ENCODE assay signal across 21 mouse cellular contexts in genomic region chr17:66750481-66751206, GRCm38 (mm10).
DNase-seq lines count a peak whose midpoint lies in the region; ATAC-seq and TF ChIP-seq lines count a peak whose summit lies in the region.
"Had no signal": no experiment of that assay in that cellular context is flagged by ENCODE, and none has a peak within 500 bp of the region (broad histone marks: within the 10 kb centered on the region; RNA-seq: fewer than 3 reads in every experiment).

No protein-coding gene starts in this region.

- H3K79me3 ChIP-seq in C2C12 (ENCODE audit: low read depth) = no peaks in the 10 kb centered on the region

- H3K27ac ChIP-seq in intestine, embryonic 14.5 days (ENCODE audit: low read depth) = no peak overlapping the region
- no peak overlapping the region for H3K27ac ChIP-seq in intestine, postnatal 0 days (ENCODE audit: low read depth, low read length)
- peak overlapping the region; percentile 74 for H3K27ac ChIP-seq in embryonic fibroblast, embryonic 13.5 days (ENCODE audit: insufficient read depth, low read length)
- H3K27ac ChIP-seq: embryonic facial prominence, embryonic 15.5 days; forebrain, embryonic 13.5 days; hindbrain, embryonic 10.5 days; hindbrain, embryonic 14.5 days had no signal

- TF ChIP-seq CTCF in intestine, postnatal 0 days (IDR thresholded peaks at IDR 0.05; ENCODE audit: low read depth) = no peak
- no peak for TF ChIP-seq CTCF in C2C12 (IDR thresholded peaks at IDR 0.05; ENCODE audit: control insufficient read depth, insufficient read depth, insufficient read length)
- no peak for TF ChIP-seq CTCF in embryonic fibroblast, embryonic 13.5 days (IDR thresholded peaks at IDR 0.05; ENCODE audit: borderline replicate concordance, insufficient read depth, low read length)

- H3K27me3 ChIP-seq in intestine, embryonic 14.5 days (replicated peaks; ENCODE audit: control insufficient read depth, insufficient read depth, low read length) = no peaks in the 10 kb centered on the region
- no peaks in the 10 kb centered on the region for H3K27me3 ChIP-seq in intestine, postnatal 0 days (replicated peaks; ENCODE audit: control insufficient read depth, insufficient read depth, low read length)
- no peaks in the 10 kb centered on the region for H3K27me3 ChIP-seq in C2C12 (ENCODE audit: control insufficient read depth, insufficient read depth, insufficient read length)
- H3K27me3 ChIP-seq: embryonic facial prominence, embryonic 15.5 days; forebrain, embryonic 13.5 days had no signal

- H3K4me3 ChIP-seq in intestine, embryonic 14.5 days (ENCODE audit: low read depth, low read length) = no peak overlapping the region
- no peak overlapping the region for H3K4me3 ChIP-seq in intestine, postnatal 0 days (ENCODE audit: low read depth, low read length)
- no peak overlapping the region for H3K4me3 ChIP-seq in C2C12 (ENCODE audit: insufficient read depth, poor library complexity, severe bottlenecking)
- H3K4me3 ChIP-seq in embryonic fibroblast, embryonic 13.5 days (ENCODE audit: insufficient read depth, low read length) = no peak overlapping the region
- H3K4me3 ChIP-seq: embryonic facial prominence, embryonic 15.5 days; forebrain, embryonic 13.5 days; hindbrain, embryonic 10.5 days had no signal

- no peaks in the 10 kb centered on the region; the same call in 1 of the 2 replicates for H3K4me1 ChIP-seq in intestine, embryonic 14.5 days (replicated peaks; ENCODE audit: control insufficient read depth, insufficient read depth, low read length)
- peaks cover 2% of the 10 kb centered on the region; the same call in 1 of the 2 replicates for H3K4me1 ChIP-seq in intestine, postnatal 0 days (replicated peaks; ENCODE audit: control insufficient read depth, insufficient read depth, low read length)
- H3K4me1 ChIP-seq in embryonic fibroblast, embryonic 13.5 days (ENCODE audit: control insufficient read depth, insufficient read depth, low read length) = peaks cover 13% of the 10 kb centered on the region
- H3K4me1 ChIP-seq: embryonic facial prominence, embryonic 15.5 days; forebrain, embryonic 13.5 days had no signal

- H3K4me2 ChIP-seq in intestine, embryonic 14.5 days (ENCODE audit: low read length) = no peak overlapping the region
- H3K4me2 ChIP-seq in intestine, postnatal 0 days (replicated peaks; ENCODE audit: low read depth) = no peak overlapping the region
- H3K4me2 ChIP-seq: embryonic facial prominence, embryonic 15.5 days; forebrain, embryonic 13.5 days; hindbrain, embryonic 14.5 days had no signal

- TF ChIP-seq POLR2A in embryonic fibroblast, embryonic 13.5 days (IDR thresholded peaks at IDR 0.05; ENCODE audit: low read depth, low read length) = no peak

- 79% methylated on average over 4 of the region's 4 CpGs for WGBS in intestine, embryonic 14.5 days
- WGBS in intestine, postnatal 0 days = 81% methylated on average over 4 of the region's 4 CpGs

- no peak for ATAC-seq in intestine, embryonic 14.5 days (replicated peaks; ENCODE audit: low FRiP score, low TSS enrichment, low read depth)
- no peak for ATAC-seq in intestine, postnatal 0 days
- ATAC-seq: forebrain, embryonic 13.5 days; forebrain, postnatal 0 days; intestine, embryonic 16.5 days had no signal

- H3ac ChIP-seq in C2C12 (ENCODE audit: control insufficient read depth, insufficient read length, low read depth) = no peak overlapping the region

- no peaks in the 10 kb centered on the region for H3K36me3 ChIP-seq in intestine, embryonic 14.5 days (ENCODE audit: control insufficient read depth, insufficient read depth, low read length)
- no peaks in the 10 kb centered on the region for H3K36me3 ChIP-seq in intestine, postnatal 0 days (ENCODE audit: control insufficient read depth, insufficient read depth)
- H3K36me3 ChIP-seq in C2C12 (ENCODE audit: control insufficient read depth, insufficient read depth) = no peaks in the 10 kb centered on the region
- H3K36me3 ChIP-seq: embryonic facial prominence, embryonic 15.5 days; hindbrain, embryonic 10.5 days had no signal

- H3K9me3 ChIP-seq in intestine, embryonic 14.5 days (ENCODE audit: control insufficient read depth, low read length) = no peaks in the 10 kb centered on the region
- no peaks in the 10 kb centered on the region for H3K9me3 ChIP-seq in intestine, postnatal 0 days (ENCODE audit: control insufficient read depth)
- H3K9me3 ChIP-seq: embryonic facial prominence, embryonic 15.5 days; forebrain, embryonic 13.5 days; hindbrain, embryonic 10.5 days had no signal

- H3K9ac ChIP-seq in intestine, embryonic 14.5 days (ENCODE audit: low read length) = no peak overlapping the region
- no peak overlapping the region for H3K9ac ChIP-seq in intestine, postnatal 0 days (ENCODE audit: low read depth, low read length)
- H3K9ac ChIP-seq: embryonic facial prominence, embryonic 15.5 days; forebrain, embryonic 13.5 days; forebrain, postnatal 0 days; hindbrain, embryonic 14.5 days had no signal

- peak; percentile 38 for DNase-seq in intestine, embryonic 14.5 days (ENCODE audit: low spot score)
- peak; percentile 50 for DNase-seq in 3134 (ENCODE audit: extremely low read depth, insufficient read length, low spot score)
- no peak for DNase-seq in thymus, postnatal 36 days
- DNase-seq in right cerebral cortex, postnatal 4 days = no peak
- DNase-seq: adrenal gland, postnatal 10 days; B cell, adult 2 months; cerebellum, adult 11 months; cerebellum, adult 8-10 months; cerebellum, postnatal 14 days; embryo, embryonic 11 days; forebrain, postnatal 0 days; gastrocnemius, postnatal 14 days; heart, postnatal 10 days had no signal

- no peaks in the 10 kb centered on the region for H3K79me2 ChIP-seq in C2C12 (ENCODE audit: control insufficient read depth, insufficient read depth)

TF ChIP-seq in C2C12, 6 proteins besides CTCF, POLR2A, EP300 and RAD21:
- peak; percentile 35 for TF ChIP-seq FOSL1 (IDR thresholded peaks at IDR 0.05; ENCODE audit: insufficient read depth, low read length, poor library complexity, severe bottlenecking)
- TF ChIP-seq CEBPB (IDR thresholded peaks at IDR 0.05; ENCODE audit: low read depth) = peak; percentile 28
- peak; percentile 14 for TF ChIP-seq MAX (IDR thresholded peaks at IDR 0.05)
- no peak for TF ChIP-seq MYOG (IDR thresholded peaks at IDR 0.05; ENCODE audit: control insufficient read depth, extremely low read depth, insufficient read length)
- TF ChIP-seq USF1 (IDR thresholded peaks at IDR 0.05; ENCODE audit: low read depth) = no peak
- no peak for TF ChIP-seq MYOD1 (IDR thresholded peaks at IDR 0.05; ENCODE audit: control insufficient read depth, insufficient read length, low read depth)

Comparison
In these comparisons a context has a peak if more than half of its experiments do, and no peak if none do; other contexts are left out.
1. DNase-seq: peak in intestine, embryonic 14.5 days (single experiment) and 3134 (single experiment); none in thymus, postnatal 36 days (0 of 2) and right cerebral cortex, postnatal 4 days (single experiment).